Mouse (Mus musculus): Measurements from ENCODE around the gene Rdh16. TPM values are rescaled to one million over a fixed set of nuclear protein-coding genes. Genes with fewer than 3 reads are reported as not detected.
"Not testable (repeated sequence)": the region's sequence is repeated elsewhere in the genome, so short reads cannot be mapped to it uniquely, and the experiment has no call there.

Rdh16 gene
- polyA plus RNA-seq, 1 experiment, result 4.4 TPM

DNA sequence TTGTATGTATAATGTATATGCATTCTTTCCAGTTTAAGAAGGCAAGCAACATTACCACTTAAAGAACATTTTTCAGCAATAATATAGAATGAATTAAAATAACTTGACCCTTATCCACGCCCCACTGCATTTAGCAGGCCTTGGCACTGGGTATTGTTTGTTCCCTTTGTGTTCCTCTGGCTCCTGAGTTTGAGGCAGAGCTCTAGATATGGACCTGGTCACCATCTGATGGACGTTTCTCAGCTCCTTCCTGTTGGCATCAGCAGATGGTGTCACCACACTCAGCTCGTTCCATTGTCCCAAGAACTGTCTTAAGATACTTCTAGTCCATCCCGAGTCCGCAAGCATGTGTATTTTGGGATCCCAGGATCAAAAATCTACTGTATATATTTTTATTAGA lies 1.3 kb downstream of the Rdh16 start:
- Histone ChIP-seq H3K4me3 (ENCODE audit: low read depth, low read length) (no peak overlapping the region), H3K27me3 (ENCODE audit: control insufficient read depth, insufficient read depth, low read length) (no peaks in the 10 kb centered on the region), H3K36me3 (ENCODE audit: control insufficient read depth, insufficient read depth, low read length) (no peaks in the 10 kb centered on the region), H3K27ac (ENCODE audit: insufficient read depth, low read depth, low read length) (no peak overlapping the region), H3K4me1 (ENCODE audit: control insufficient read depth, insufficient read depth, insufficient read length, low read length) (peaks cover 19% of the 10 kb centered on the region; the same call in 1 of the 2 replicates)
- TF ChIP-seq CTCF (IDR thresholded peaks at IDR 0.05; ENCODE audit: extremely low read depth, insufficient read length, insufficient replicate concordance, low read depth, low read length) (no peak), POLR2A (IDR thresholded peaks at IDR 0.05; ENCODE audit: low read depth, low read length) (no peak)
- 75% methylated on average over 5 of the region's 5 CpGs for WGBS

DNA sequence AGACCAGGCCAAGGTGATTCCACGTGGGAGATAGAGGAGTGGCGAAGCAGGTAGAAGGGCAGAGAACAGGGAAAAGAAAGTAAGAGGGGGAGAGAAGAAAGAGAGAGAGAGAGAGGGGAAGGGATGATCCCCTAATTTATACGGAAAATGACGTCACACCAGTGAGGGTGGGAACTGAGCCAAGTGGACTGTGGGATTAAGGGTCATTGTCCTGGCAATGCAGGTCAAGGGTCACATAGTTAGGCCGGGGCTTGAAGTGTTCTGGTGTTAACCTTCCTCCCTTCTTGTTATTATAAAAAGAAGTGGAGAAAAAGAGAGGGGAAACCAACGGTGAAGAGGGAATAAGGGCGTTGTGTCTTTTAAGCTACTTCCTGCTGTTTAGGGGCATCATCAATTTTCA lies 3.5 kb downstream of the Rdh16 start:
- no peaks in the 10 kb centered on the region for H3K27me3 ChIP-seq (ENCODE audit: control insufficient read depth, insufficient read depth, low read length)
- TF ChIP-seq POLR2A (IDR thresholded peaks at IDR 0.05; ENCODE audit: low read depth, low read length) (no peak), CTCF (IDR thresholded peaks at IDR 0.05; ENCODE audit: extremely low read depth, insufficient read length, insufficient replicate concordance, low read depth, low read length) (no peak)
- no peak overlapping the region for H3K27ac ChIP-seq (ENCODE audit: insufficient read depth, low read depth, low read length)
- peaks cover 16% of the 10 kb centered on the region; the same call in 1 of the 2 replicates for H3K4me1 ChIP-seq (ENCODE audit: control insufficient read depth, insufficient read depth, insufficient read length, low read length)
- H3K36me3 ChIP-seq (ENCODE audit: control insufficient read depth, insufficient read depth, low read length), result no peaks in the 10 kb centered on the region
- 68% methylated on average over 7 of the region's 7 CpGs for WGBS
- no peak overlapping the region for H3K4me3 ChIP-seq (ENCODE audit: low read depth, low read length)

DNA sequence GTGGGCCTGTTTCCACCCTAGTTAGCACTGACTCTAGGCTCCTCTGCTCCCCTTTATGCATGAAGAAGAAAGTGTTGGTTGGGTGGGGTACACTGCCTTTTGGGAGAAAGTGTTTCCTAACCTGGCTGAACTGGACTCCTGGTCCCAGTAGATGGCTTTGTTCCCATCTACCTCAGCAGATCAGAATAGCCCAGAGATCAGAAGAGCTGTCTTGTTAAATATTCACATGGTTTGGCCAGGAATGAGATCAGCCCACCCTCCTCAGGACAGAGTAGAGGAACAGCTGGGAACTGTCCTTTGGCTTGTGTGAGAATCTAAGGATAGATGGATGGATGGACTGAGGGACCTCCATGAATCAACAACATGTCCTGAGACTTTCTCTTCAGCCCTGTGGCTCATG lies 14.9 kb downstream of the Rdh16 start:
- no peaks in the 10 kb centered on the region for H3K36me3 ChIP-seq (ENCODE audit: control insufficient read depth, insufficient read depth, low read length)
- H3K4me1 ChIP-seq (ENCODE audit: control insufficient read depth, insufficient read depth, insufficient read length, low read length), result no peaks in the 10 kb centered on the region
- no peak overlapping the region for H3K27ac ChIP-seq (ENCODE audit: insufficient read depth, low read depth, low read length)
- H3K4me3 ChIP-seq (ENCODE audit: low read depth, low read length), result no peak overlapping the region
- H3K27me3 ChIP-seq (ENCODE audit: control insufficient read depth, insufficient read depth, low read length), result no peaks in the 10 kb centered on the region
- TF ChIP-seq POLR2A (IDR thresholded peaks at IDR 0.05; ENCODE audit: low read depth, low read length) (no peak), CTCF (IDR thresholded peaks at IDR 0.05; ENCODE audit: extremely low read depth, insufficient read length, insufficient replicate concordance, low read depth, low read length) (no peak)

DNA sequence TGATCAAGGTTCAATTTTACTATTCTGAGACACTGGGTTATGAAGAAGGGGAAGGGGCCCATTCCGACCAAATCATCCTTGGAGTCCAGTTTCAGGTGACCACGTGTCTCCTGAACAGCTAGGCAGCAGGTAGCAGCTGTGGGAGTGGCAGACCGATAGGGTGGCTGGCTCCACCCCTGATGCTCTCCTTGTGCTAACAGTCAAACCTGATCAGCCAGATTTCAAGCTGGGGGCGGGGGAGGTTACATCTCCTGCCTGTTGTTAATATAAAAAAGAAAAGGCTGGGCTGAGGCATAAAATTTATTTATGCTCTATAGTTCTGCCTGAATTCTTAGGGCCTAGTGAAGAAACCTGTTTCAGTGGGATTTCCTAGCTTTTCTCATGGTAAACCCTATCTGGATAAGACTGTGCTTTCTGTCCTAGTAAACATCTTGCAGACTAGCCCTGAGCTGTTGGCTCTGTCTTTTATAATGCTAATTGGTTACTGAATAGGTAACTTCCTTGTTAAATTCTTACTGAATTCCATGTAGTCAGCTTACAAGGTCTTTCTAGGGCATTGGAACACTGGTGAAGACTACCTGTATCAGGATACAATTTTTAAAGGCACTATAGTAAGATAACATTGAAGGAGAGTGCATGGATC lies 16.4 kb downstream of the Rdh16 start:
- H3K4me1 ChIP-seq (ENCODE audit: control insufficient read depth, insufficient read depth, insufficient read length, low read length); H3K4me3 ChIP-seq (ENCODE audit: low read depth, low read length); H3K27me3 ChIP-seq (ENCODE audit: control insufficient read depth, insufficient read depth, low read length); H3K36me3 ChIP-seq (ENCODE audit: control insufficient read depth, insufficient read depth, low read length); H3K27ac ChIP-seq (ENCODE audit: insufficient read depth, low read depth, low read length): not testable (repeated sequence)
- 46% methylated on average over 4 of the region's 4 CpGs for WGBS

DNA sequence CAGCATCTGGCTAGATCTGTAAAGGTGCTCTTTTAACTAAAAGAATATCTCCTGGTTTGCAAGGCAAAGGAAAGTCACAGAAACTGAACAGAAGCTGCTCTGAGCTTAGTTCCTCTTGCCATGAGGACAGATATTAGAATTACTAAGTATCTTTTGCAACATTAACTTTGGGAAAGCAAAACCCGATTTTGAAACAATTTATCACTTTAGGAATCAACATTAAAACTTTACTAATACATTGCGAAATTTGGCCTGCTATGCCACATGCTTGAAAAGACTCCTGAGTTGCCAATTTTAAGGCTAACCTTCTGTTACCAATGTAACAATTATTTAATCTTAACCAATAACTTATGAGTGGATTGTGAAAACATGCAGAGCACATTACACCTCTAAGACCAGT lies 20.9 kb downstream of the Rdh16 start:
- H3K27me3 ChIP-seq (ENCODE audit: control insufficient read depth, insufficient read depth, low read length); H3K36me3 ChIP-seq (ENCODE audit: control insufficient read depth, insufficient read depth, low read length); H3K27ac ChIP-seq (ENCODE audit: insufficient read depth, low read depth, low read length); H3K4me3 ChIP-seq (ENCODE audit: low read depth, low read length); H3K4me1 ChIP-seq (ENCODE audit: control insufficient read depth, insufficient read depth, insufficient read length, low read length): not testable (repeated sequence)
- WGBS, result 85% methylated on average over 2 of the region's 2 CpGs

DNA sequence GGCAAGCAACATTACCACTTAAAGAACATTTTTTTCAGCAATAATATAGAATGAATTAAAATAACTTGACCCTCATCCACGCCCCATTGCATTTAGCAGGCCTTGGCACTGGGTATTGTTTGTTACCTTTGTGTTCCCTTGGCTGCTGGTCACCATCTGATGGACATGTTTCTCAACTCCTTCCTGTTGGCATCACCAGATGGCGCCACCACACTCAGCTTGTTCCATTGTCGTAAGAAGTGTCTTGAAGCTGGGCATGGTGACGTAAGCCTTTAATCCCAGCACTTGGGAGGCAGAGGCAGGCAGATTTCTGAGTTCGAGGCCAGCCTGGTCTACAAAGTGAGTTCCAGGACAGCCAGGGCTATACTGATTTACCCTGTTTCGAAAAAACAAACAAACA lies 24.4 kb downstream of the Rdh16 start:
- H3K4me1 ChIP-seq (ENCODE audit: control insufficient read depth, insufficient read depth, insufficient read length, low read length), result no peaks in the 10 kb centered on the region
- no peak overlapping the region for H3K27ac ChIP-seq (ENCODE audit: insufficient read depth, low read depth, low read length)
- TF ChIP-seq CTCF (IDR thresholded peaks at IDR 0.05; ENCODE audit: extremely low read depth, insufficient read length, insufficient replicate concordance, low read depth, low read length), result peak; percentile 55; the same call in 1 of the 2 replicates
- no peak for TF ChIP-seq POLR2A (IDR thresholded peaks at IDR 0.05; ENCODE audit: low read depth, low read length)
- 77% methylated on average over 6 of the region's 6 CpGs for WGBS
- H3K36me3 ChIP-seq (ENCODE audit: control insufficient read depth, insufficient read depth, low read length), result no peaks in the 10 kb centered on the region
- no peak overlapping the region for H3K4me3 ChIP-seq (ENCODE audit: low read depth, low read length)
- no peaks in the 10 kb centered on the region for H3K27me3 ChIP-seq (ENCODE audit: control insufficient read depth, insufficient read depth, low read length)

DNA sequence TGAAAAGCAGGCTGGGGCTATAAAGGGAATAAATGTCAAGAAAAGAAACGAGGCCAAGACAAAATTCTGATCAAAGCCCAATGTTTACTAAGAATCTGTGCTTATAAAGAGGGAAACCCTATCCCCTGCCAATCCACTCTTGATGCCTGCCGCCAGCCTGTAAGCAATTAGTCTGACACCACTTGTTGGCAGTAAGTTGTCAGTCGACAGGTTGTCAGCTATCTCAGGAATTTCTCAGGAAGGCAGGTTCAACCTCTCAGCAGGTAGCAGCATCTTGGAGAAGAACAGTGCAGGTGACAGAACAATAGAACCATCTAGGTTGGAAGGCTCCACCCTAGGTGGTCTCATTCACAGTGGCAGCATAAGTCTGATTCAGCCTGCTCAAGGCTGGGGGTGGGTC lies 28.2 kb downstream of the Rdh16 start:
- Histone ChIP-seq H3K4me3 (ENCODE audit: low read depth, low read length) (no peak overlapping the region), H3K27ac (ENCODE audit: insufficient read depth, low read depth, low read length) (no peak overlapping the region), H3K27me3 (ENCODE audit: control insufficient read depth, insufficient read depth, low read length) (no peaks in the 10 kb centered on the region), H3K4me1 (ENCODE audit: control insufficient read depth, insufficient read depth, insufficient read length, low read length) (no peaks in the 10 kb centered on the region), H3K36me3 (ENCODE audit: control insufficient read depth, insufficient read depth, low read length) (no peaks in the 10 kb centered on the region)
- WGBS, result 85% methylated on average over 3 of the region's 3 CpGs
- TF ChIP-seq CTCF (IDR thresholded peaks at IDR 0.05; ENCODE audit: extremely low read depth, insufficient read length, insufficient replicate concordance, low read depth, low read length), result no peak
- TF ChIP-seq POLR2A (IDR thresholded peaks at IDR 0.05; ENCODE audit: low read depth, low read length), result no peak

DNA sequence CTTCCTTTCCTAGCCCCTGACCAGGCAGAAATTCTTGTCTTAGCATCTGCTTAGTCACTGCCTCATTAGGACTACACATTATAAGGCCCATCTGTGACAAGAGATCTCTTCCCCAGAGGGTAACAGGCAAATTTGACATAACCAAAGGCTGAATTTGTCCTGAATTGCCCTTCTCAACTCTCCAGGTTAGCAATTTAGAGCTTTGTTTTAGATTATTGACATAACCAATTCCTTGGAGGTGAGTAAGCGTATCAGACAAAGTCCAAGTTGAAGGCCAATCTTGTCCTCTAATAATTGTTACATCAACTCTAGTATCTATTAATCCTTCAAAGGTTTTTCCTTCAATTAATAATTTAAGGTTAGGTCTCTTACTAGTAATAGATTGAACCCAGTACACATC lies 33.2 kb downstream of the Rdh16 start:
- not testable (repeated sequence) for H3K4me1 ChIP-seq (ENCODE audit: control insufficient read depth, insufficient read depth, insufficient read length, low read length); H3K27ac ChIP-seq (ENCODE audit: insufficient read depth, low read depth, low read length)
- WGBS, result 48% methylated on average over 1 of the region's 1 CpGs

More for the DNA sequence above, 33.2 kb downstream of the Rdh16 start:
- H3K27me3 ChIP-seq (ENCODE audit: control insufficient read depth, insufficient read depth, low read length); H3K36me3 ChIP-seq (ENCODE audit: control insufficient read depth, insufficient read depth, low read length); H3K4me3 ChIP-seq (ENCODE audit: low read depth, low read length): not testable (repeated sequence)
